Mouse (Mus musculus): Measurements from ENCODE around the gene Cnih1.

Gene Cnih1

DNA sequence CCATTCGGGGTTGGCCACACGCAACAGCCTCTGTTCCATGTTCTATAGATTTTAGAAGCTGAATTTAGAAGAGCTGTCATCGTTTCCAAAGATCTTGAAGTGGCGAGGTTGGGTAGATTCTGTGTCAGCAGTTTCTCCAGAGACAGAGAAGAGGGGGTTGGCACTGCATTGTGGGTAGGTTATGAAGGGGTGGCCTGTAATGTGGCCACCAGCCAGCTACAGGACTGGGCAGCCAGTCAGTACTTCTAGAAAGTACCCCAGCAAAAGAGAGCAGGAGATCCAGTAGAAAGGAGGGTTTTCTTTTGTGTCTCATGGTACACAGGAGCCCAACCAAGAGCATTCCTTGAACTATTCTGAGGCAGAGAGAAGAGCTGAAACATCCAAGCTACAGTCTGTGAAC is 51.8 kb downstream of the Cnih1 start:
- in situ Hi-C loops (cut with MboI; ENCODE audit: unreplicated experiment in 2 of 2), result no loop called here

DNA sequence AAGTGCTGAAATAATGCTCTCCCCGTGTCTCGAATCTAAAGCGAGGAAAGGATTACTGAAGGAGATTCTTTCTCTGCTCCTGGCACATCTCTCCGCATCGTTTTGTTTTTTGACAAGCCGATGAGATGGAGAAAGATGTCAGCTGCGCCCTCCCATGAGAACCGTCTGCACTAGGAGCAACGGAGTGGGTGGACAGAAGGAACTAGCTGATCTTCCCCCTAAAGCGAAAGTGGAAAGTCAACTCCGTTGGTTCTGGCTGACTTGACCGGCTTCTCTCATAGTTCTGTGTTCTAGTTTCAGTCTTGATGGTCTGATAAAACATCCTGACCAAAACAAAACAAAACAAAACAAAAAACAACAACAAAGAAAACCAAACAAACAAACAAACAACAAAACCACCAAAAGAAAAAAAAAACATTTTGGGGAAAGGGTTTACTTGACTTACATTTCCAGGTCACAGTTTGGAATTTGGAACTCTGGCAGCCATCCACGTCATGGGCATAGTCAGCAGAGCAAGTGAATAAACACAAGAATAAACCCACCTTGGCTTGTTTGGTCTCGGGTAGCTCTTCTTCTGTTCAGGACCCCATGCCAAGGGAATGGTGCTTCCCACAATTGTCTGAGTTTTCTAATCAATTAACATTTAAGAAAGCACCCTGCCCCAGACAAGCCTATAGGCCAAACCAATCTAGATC is 53.3 kb downstream of the Cnih1 start:
- in situ Hi-C loops (cut with MboI; ENCODE audit: unreplicated experiment in 2 of 2), result no loop called here

DNA sequence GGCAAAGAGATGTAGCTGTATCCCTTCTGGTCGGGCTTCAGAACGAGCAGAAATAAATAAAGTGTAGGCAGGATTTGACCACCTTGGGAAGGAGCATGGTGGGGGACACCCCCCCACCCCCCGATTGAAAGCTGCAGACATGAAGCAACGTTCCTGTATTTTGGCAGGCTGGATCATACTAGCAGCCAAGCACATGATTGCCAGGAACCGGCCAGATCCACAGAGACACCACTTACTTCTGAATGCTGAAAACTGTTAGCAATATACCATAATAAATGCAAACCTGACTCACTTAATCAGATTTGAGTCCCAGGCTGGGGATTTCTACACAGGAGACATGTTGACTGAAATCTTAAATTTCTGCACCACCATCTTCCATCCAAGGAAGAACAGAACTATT is 53.9 kb downstream of the Cnih1 start:
- in situ Hi-C loops (cut with MboI; ENCODE audit: unreplicated experiment in 2 of 2), result no loop called here

DNA sequence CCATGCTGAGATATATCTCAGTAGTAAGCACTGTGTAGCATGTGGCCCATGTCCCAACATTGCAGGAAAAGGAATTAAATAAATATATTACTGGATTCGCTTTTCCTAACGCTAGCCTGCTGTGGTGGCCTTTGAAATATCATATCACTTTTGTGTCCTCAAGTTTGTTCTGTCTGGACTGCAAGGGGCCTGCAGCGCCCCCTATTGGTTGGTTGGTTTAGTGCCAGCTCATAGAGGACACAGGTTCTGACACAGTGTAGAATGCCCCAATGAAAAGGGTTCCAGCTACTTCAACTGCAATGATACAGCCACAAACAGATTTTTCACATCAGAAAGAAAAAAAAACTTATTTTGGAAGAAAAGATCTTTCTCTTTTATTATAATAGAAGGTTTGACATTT is 62.5 kb downstream of the Cnih1 start:
- in situ Hi-C loops (cut with MboI; ENCODE audit: unreplicated experiment in 2 of 2), result loop anchor here in 1 of 2 experiments (5.0 to 10.0 kb wide), 2 partner anchors 953 to 1301 kb away; no protein-coding TSS in a partner anchor
